Mouse (Mus musculus) liver, embryonic 11.5 days (tissue): Measurements from ENCODE around the gene Tagln2. TPM values are rescaled to one million over a fixed set of nuclear protein-coding genes. Genes with fewer than 3 reads are reported as not detected.

Source experiments
- ATAC-seq: fragments of 200-750 bp; cut with Nextera tagmentation; replicated peaks from 2 replicates; pipeline ENCODE4 v1.8.0; 2017; ENCODE audit warnings: moderate number of reproducible peaks, mild to moderate bottlenecking, moderate TSS enrichment, moderate library complexity; ENCODE audit not compliant: low FRiP score
- DNase-seq: peaks from one replicate; pipeline ENCODE4 v3.0.0-alpha.2; 2017; ENCODE audit warnings: low spot score
- H3K27ac ChIP-seq: fragments of 300-500 bp; sonication (generic); 2 replicates; pipeline ENCODE4 v1.5.1; 2014; ENCODE audit warnings: mild to moderate bottlenecking, low read depth, low read length, control low read depth
- H3K27me3 ChIP-seq: fragments of 300-500 bp; sonication (generic); replicated peaks from 2 replicates; pipeline ENCODE4 v1.6.1; 2014; ENCODE audit warnings: low read length, mixed read lengths; ENCODE audit not compliant: control insufficient read depth, insufficient read depth
- H3K36me3 ChIP-seq: fragments of 300-500 bp; sonication (generic); 2 replicates; pipeline ENCODE4 v1.6.1; 2014; ENCODE audit warnings: mild to moderate bottlenecking, low read length, moderate library complexity, mixed read lengths; ENCODE audit not compliant: control insufficient read depth, insufficient read depth
- H3K4me1 ChIP-seq: fragments of 300-500 bp; sonication (generic); replicated peaks from 2 replicates; pipeline ENCODE4 v1.6.1; 2014; ENCODE audit warnings: low read length, mixed read lengths; ENCODE audit not compliant: control insufficient read depth, insufficient read depth
- H3K4me2 ChIP-seq: fragments of 300-500 bp; sonication (generic); 2 replicates; pipeline ENCODE4 v1.6.1; 2014; ENCODE audit warnings: mild to moderate bottlenecking, control low read depth, moderate library complexity
- H3K4me3 ChIP-seq: fragments of 300-500 bp; sonication (generic); 2 replicates; pipeline ENCODE4 v1.5.1; 2014; ENCODE audit warnings: low read depth, low read length, control low read depth
- H3K9ac ChIP-seq: fragments of 300-500 bp; sonication (generic); 2 replicates; pipeline ENCODE4 v1.6.1; 2014; ENCODE audit warnings: low read depth, low read length, control low read depth
- H3K9me3 ChIP-seq: fragments of 300-500 bp; sonication (generic); 2 replicates; pipeline ENCODE4 v1.6.1; 2016; ENCODE audit warnings: low read length, inconsistent platforms, mixed read lengths; ENCODE audit not compliant: control insufficient read depth
- WGBS: fragments of 180-500 bp; shearing (Covaris S2); extraction: QIAGEN DNeasy Blood & Tissue Kit; methylation state at CpG from one replicate; pipeline ENCODE4 v1.1.7; 2014; 5-methylcytosine and 5-hydroxymethylcytosine counted together
- polyA plus RNA-seq: library from polyadenylated mRNA; unstranded; fragments of >200 nt; fragmentation: Nextera tagmentation; extraction: Ambion mirVana; gene quantifications from 2 replicates; pipeline ENCODE4 v1.2.1, GENCODE M21; 2014

Gene Tagln2
- 248 and 257 TPM in 2 replicates for polyA plus RNA-seq

GRCm38 (mm10) chr1:172499765-172500441, at the start of gene Tagln2:
Gene Tagln2 (plus strand): TSS chr1:172500047.
- Histone ChIP-seq H3K9ac (peak within 1 kb of the TSS; percentile 81), H3K9me3 (no peaks in the 10 kb centered on the region), H3K4me2 (peak within 1 kb of the TSS; percentile 76), H3K4me3 (peak within 1 kb of the TSS; percentile 65), H3K27me3 (peaks cover 3% of the 10 kb centered on the region; the same call in 1 of the 2 replicates), H3K27ac (peak within 1 kb of the TSS; percentile 78), H3K4me1 (peaks cover 34% of the 10 kb centered on the region), H3K36me3 (no peaks in the 10 kb centered on the region)
- peak; percentile 81 for DNase-seq
- 1% methylated on average over 30 of the region's 30 CpGs for WGBS
- ATAC-seq = peak; percentile 61

DNA sequence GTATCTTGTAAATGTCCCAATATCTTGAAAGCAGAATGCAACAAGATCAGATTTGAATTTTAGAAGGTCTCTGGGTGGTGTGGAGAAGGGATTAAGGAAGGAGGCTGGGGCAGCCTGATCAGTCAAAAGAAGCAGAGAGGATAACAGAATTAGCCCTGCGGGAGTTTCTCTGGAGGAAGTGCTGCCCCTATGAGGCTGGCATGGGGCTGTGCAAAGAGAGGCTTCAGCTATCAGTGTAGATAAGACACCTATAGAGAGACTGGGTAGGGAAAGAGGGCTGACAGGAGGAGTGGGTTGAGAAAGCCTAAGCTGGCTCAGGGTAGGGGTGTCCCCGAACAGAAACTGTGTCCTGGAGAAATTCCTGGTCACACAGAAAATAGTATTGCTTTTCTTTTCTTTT, 49.6 kb upstream of the Tagln2 start:
- no peak for ATAC-seq
- no peaks in the 10 kb centered on the region for H3K27me3 ChIP-seq
- H3K4me3 ChIP-seq = no peak overlapping the region
- no peaks in the 10 kb centered on the region for H3K36me3 ChIP-seq
- H3K27ac ChIP-seq = no peak overlapping the region
- no peak overlapping the region for H3K9ac ChIP-seq
- H3K4me2 ChIP-seq = no peak overlapping the region
- no peaks in the 10 kb centered on the region for H3K9me3 ChIP-seq
- WGBS = 14% methylated on average over 2 of the region's 2 CpGs
- DNase-seq = no peak
- H3K4me1 ChIP-seq = no peaks in the 10 kb centered on the region

DNA sequence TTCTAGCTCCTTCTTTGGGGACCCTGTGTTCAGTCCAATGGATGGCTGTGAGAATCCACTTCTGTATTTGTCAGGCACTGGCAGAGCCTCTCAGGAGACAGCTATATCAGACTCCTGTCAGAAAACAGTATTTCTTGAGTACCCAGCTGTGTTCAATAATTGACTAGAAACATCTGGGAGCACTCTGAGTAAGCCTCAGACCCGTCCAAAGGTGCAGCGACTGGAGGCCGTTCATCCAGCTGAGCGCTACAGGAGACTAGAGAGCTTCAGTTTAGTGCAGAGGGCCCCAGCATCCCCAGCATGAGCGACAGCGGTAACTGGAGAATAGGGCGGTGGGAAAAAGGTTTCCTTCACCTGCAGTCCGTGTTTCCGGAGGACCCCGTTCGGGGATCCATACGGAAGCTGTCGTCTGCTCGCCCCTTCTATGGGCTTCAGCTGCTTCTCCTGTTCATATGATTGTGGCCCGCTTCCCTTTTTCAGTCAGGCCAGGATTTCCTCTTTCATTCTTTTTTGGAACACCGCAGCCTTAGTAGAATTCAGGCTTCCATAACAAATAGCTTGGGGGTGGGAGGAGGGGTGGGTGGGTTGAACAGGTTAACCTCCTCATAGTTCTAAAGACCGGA, 48.9 kb upstream of the Tagln2 start:
- peak overlapping the region; percentile 16; the same call in 1 of the 2 replicates for H3K4me2 ChIP-seq
- H3K9ac ChIP-seq = no peak overlapping the region
- DNase-seq (no peak), ATAC-seq (no peak)
- H3K36me3 ChIP-seq = no peaks in the 10 kb centered on the region
- no peak overlapping the region for H3K27ac ChIP-seq
- H3K9me3 ChIP-seq = no peaks in the 10 kb centered on the region
- no peak overlapping the region for H3K4me3 ChIP-seq
- H3K4me1 ChIP-seq = no peaks in the 10 kb centered on the region
- 29% methylated on average over 17 of the region's 17 CpGs for WGBS
- H3K27me3 ChIP-seq = no peaks in the 10 kb centered on the region

DNA sequence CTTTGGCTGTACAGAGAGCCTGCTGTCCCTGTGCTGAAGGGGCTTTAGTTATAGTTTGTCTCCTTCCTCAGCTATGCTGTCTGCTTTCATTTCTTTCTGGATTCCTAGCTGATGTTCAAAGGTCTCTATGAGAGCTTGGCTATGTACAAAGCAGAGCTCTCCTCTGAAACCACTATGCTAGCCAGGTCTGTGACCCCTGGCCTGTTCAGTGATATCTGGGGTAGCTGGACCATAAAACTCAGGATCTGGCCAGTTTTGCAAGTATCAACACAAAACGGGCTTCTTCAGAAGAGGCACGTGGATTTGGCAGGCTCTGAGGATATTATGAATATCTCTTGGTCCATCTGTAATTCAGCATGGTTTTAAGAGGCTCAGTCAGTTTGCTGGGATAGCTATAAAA, 46.9 kb upstream of the Tagln2 start:
- Histone ChIP-seq H3K4me2 (no peak overlapping the region), H3K36me3 (no peaks in the 10 kb centered on the region), H3K27ac (no peak overlapping the region), H3K27me3 (no peaks in the 10 kb centered on the region), H3K4me1 (no peaks in the 10 kb centered on the region; the same call in 1 of the 2 replicates), H3K9ac (no peak overlapping the region), H3K9me3 (no peaks in the 10 kb centered on the region), H3K4me3 (no peak overlapping the region)
- WGBS = 58% methylated on average over 2 of the region's 2 CpGs
- no peak for DNase-seq
- no peak for ATAC-seq

GRCm38 (mm10) chr1:172453810-172454209, 46.0 kb upstream of the Tagln2 start:
- Histone ChIP-seq H3K9me3 (no peaks in the 10 kb centered on the region), H3K9ac (no peak overlapping the region), H3K4me2 (no peak overlapping the region), H3K27ac (no peak overlapping the region), H3K4me3 (no peak overlapping the region), H3K36me3 (no peaks in the 10 kb centered on the region), H3K27me3 (no peaks in the 10 kb centered on the region), H3K4me1 (no peaks in the 10 kb centered on the region; the same call in 1 of the 2 replicates)
- no peak for DNase-seq
- 77% methylated on average over 2 of the region's 2 CpGs for WGBS
- no peak for ATAC-seq

DNA sequence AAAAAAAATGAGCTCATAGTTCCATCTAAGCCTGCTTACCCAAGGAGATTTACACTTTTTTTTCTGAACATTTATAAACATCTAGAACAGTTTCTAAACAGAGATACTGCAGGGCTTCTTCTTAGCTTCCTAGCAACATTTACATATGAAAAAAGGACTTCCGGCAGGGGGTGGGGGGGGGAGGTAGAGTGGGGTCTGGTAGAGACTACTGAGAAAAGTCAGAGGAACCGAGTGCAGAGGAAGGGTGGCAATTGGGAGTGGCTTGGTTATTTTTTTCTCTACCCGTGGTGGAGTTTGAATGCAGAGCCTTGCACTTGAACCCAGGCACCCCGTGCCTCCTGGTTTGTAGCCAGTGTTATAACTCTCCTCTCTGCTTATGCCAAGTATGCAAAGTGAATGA, 44.4 kb upstream of the Tagln2 start:
- ATAC-seq (no peak), DNase-seq (no peak)
- Histone ChIP-seq H3K4me1 (no peaks in the 10 kb centered on the region; the same call in 1 of the 2 replicates), H3K27ac (no peak overlapping the region), H3K9me3 (no peaks in the 10 kb centered on the region), H3K4me2 (no peak overlapping the region), H3K36me3 (no peaks in the 10 kb centered on the region), H3K9ac (no peak overlapping the region), H3K4me3 (no peak overlapping the region), H3K27me3 (no peaks in the 10 kb centered on the region)
- WGBS = 16% methylated on average over 4 of the region's 4 CpGs

GRCm38 (mm10) chr1:172456001-172456677, 43.7 kb upstream of the Tagln2 start:
- Histone ChIP-seq H3K4me2 (no peak overlapping the region), H3K9me3 (no peaks in the 10 kb centered on the region), H3K4me3 (no peak overlapping the region), H3K9ac (no peak overlapping the region), H3K27me3 (no peaks in the 10 kb centered on the region), H3K27ac (no peak overlapping the region; the same call in 1 of the 2 replicates), H3K4me1 (no peaks in the 10 kb centered on the region; the same call in 1 of the 2 replicates), H3K36me3 (no peaks in the 10 kb centered on the region)
- DNase-seq = no peak
- WGBS = 54% methylated on average over 7 of the region's 7 CpGs
- no peak for ATAC-seq

- 92% methylated on average over 3 of the region's 3 CpGs for WGBS
- no peak for ATAC-seq
These were observed 42.7 kb upstream of the Tagln2 start for GRCm38 (mm10) chr1:172457196-172457595.

More at GRCm38 (mm10) chr1:172457196-172457595, 42.7 kb upstream of the Tagln2 start:
- no peak overlapping the region for H3K9ac ChIP-seq
- DNase-seq = no peak
- no peak overlapping the region for H3K4me2 ChIP-seq
- H3K4me1 ChIP-seq = no peaks in the 10 kb centered on the region; the same call in 1 of the 2 replicates
- no peaks in the 10 kb centered on the region for H3K27me3 ChIP-seq
- H3K9me3 ChIP-seq = no peaks in the 10 kb centered on the region
- no peak overlapping the region for H3K27ac ChIP-seq
- no peak overlapping the region for H3K4me3 ChIP-seq
- no peaks in the 10 kb centered on the region for H3K36me3 ChIP-seq
